Mouse (Mus musculus) olfactory bulb, adult 2 months (tissue): Measurements from ENCODE around the gene Schip1.

Source experiments
- CTCF ChIP-seq: fragments of 200-500 bp; IDR thresholded peaks from 2 replicates; pipeline ENCODE4 v1.5.1; 2012; ENCODE audit warnings: low read depth, mild to moderate bottlenecking, low read length, moderate library complexity; ENCODE audit not compliant: insufficient read depth
- POLR2A ChIP-seq: fragments of 200-500 bp; IDR thresholded peaks from 2 replicates; pipeline ENCODE4 v1.6.1; 2012; ENCODE audit warnings: mild to moderate bottlenecking, low read depth, low read length, moderate library complexity; ENCODE audit not compliant: insufficient read depth

GRCm38 (mm10) chr3:68499532-68500152, 435.0 kb downstream of the Schip1 start:
- TF ChIP-seq CTCF = no peak
- TF ChIP-seq POLR2A = no peak
